ENCODE assay signal across 10 mouse cellular contexts in the genomic region with DNA sequence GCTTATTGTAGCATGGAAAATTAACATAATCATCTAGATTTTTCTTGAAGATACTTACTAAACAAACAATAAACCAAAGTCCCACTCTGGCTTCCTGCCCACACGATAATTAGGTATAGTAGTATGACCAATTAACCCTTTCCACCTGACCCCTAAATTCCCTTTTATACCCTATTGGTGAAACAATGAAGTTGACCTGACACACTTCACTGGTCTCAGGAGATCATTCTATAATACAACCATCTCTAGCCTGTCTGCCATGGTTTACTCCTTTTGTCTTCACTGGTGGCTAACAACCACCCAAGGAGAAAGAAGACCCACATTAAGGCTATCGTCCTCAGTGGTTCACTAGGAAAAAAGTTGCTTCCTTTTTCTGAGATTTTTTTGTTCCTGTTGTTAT. TPM values are rescaled to one million over a fixed set of nuclear protein-coding genes. Genes with fewer than 3 reads are reported as not detected.
DNase-seq lines count a peak whose midpoint lies in the region; ATAC-seq lines count a peak whose summit lies in the region.
"Had no signal": no experiment of that assay in that cellular context is flagged by ENCODE, and none has a peak within 500 bp of the region (broad histone marks: within the 10 kb centered on the region; RNA-seq: fewer than 3 reads in every experiment).

No protein-coding gene starts in this region.

- no peaks in the 10 kb centered on the region for H3K9me3 ChIP-seq in hindbrain, embryonic 11.5 days (ENCODE audit: control insufficient read depth, low read length)
- H3K9me3 ChIP-seq in hindbrain, embryonic 14.5 days (ENCODE audit: control insufficient read depth, low read length) = no peaks in the 10 kb centered on the region
- no peaks in the 10 kb centered on the region for H3K9me3 ChIP-seq in lung, embryonic 16.5 days (ENCODE audit: control insufficient read depth, low read length)
- no peaks in the 10 kb centered on the region for H3K9me3 ChIP-seq in midbrain, embryonic 13.5 days

- no peaks in the 10 kb centered on the region for H3K27me3 ChIP-seq in hindbrain, embryonic 11.5 days (ENCODE audit: control insufficient read depth, insufficient read depth, low read length)
- H3K27me3 ChIP-seq in hindbrain, embryonic 14.5 days (ENCODE audit: control insufficient read depth, insufficient read depth, low read length) = no peaks in the 10 kb centered on the region
- H3K27me3 ChIP-seq in lung, embryonic 16.5 days (ENCODE audit: control insufficient read depth, insufficient read depth, low read depth, low read length) = no peaks in the 10 kb centered on the region
- H3K27me3 ChIP-seq in midbrain, embryonic 13.5 days = no peaks in the 10 kb centered on the region
- no peaks in the 10 kb centered on the region for H3K27me3 ChIP-seq in splenic B cell, adult 2 months (ENCODE audit: control insufficient read depth, insufficient read depth, low read length, poor library complexity, severe bottlenecking)

- H3K27ac ChIP-seq in hindbrain, embryonic 11.5 days (ENCODE audit: low read depth, low read length) = no peak overlapping the region
- no peak overlapping the region for H3K27ac ChIP-seq in hindbrain, embryonic 14.5 days
- no peak overlapping the region for H3K27ac ChIP-seq in lung, embryonic 16.5 days (ENCODE audit: low read length)
- no peak overlapping the region for H3K27ac ChIP-seq in midbrain, embryonic 13.5 days

- no peaks in the 10 kb centered on the region for H3K36me3 ChIP-seq in hindbrain, embryonic 11.5 days (ENCODE audit: control insufficient read depth, insufficient read depth, low read length)
- no peaks in the 10 kb centered on the region for H3K36me3 ChIP-seq in hindbrain, embryonic 14.5 days (replicated peaks; ENCODE audit: control insufficient read depth, insufficient read depth)
- no peaks in the 10 kb centered on the region for H3K36me3 ChIP-seq in lung, embryonic 16.5 days (ENCODE audit: control insufficient read depth, insufficient read depth, low read length)
- H3K36me3 ChIP-seq in midbrain, embryonic 13.5 days = no peaks in the 10 kb centered on the region
- no peaks in the 10 kb centered on the region for H3K36me3 ChIP-seq in splenic B cell, adult 2 months (ENCODE audit: control insufficient read depth, insufficient read depth, low read length, poor library complexity, severe bottlenecking)

- WGBS in hindbrain, embryonic 11.5 days = 78% methylated on average over 2 of the region's 2 CpGs
- 75% methylated on average over 2 of the region's 2 CpGs for WGBS in hindbrain, embryonic 14.5 days
- WGBS in lung, embryonic 16.5 days = 70% methylated on average over 2 of the region's 2 CpGs
- WGBS in midbrain, embryonic 13.5 days = 77% methylated on average over 2 of the region's 2 CpGs

- no peaks in the 10 kb centered on the region for H3K4me1 ChIP-seq in hindbrain, embryonic 11.5 days (replicated peaks; ENCODE audit: control insufficient read depth, insufficient read depth, low read length)
- 0 out of 2 replicates have a peak, but pooled peaks cover 7% of the 10 kb centered on the region for H3K4me1 ChIP-seq in hindbrain, embryonic 14.5 days (replicated peaks; ENCODE audit: control insufficient read depth, insufficient read depth, low read length)
- H3K4me1 ChIP-seq in lung, embryonic 16.5 days (replicated peaks; ENCODE audit: control insufficient read depth, insufficient read depth, low read length) = peaks cover 8% of the 10 kb centered on the region; the same call in 1 of the 2 replicates
- peaks cover 8% of the 10 kb centered on the region; the same call in 1 of the 2 replicates for H3K4me1 ChIP-seq in midbrain, embryonic 13.5 days (replicated peaks)

- no peak for DNase-seq in hindbrain, embryonic 11.5 days (ENCODE audit: low spot score)
- no peak for DNase-seq in hindbrain, embryonic 14.5 days (ENCODE audit: low spot score)
- DNase-seq in lung, postnatal 10 days = no peak
- DNase-seq in splenic B cell, adult 2 months (ENCODE audit: low read depth, low spot score) = peak; percentile 1
- DNase-seq in thymus, postnatal 25 days = no peak
- no peak for DNase-seq in urinary bladder, postnatal 4 days (ENCODE audit: low spot score in 2 of 2)

- peak; percentile 38 for ATAC-seq in hindbrain, embryonic 11.5 days (ENCODE audit: low FRiP score)
- ATAC-seq in hindbrain, embryonic 14.5 days (ENCODE audit: low FRiP score) = no peak
- peak; percentile 21; the same call in 1 of the 2 replicates for ATAC-seq in lung, embryonic 16.5 days (ENCODE audit: low read depth)
- ATAC-seq in midbrain, embryonic 13.5 days = peak; percentile 35

- no peak overlapping the region for H3K4me2 ChIP-seq in hindbrain, embryonic 11.5 days (replicated peaks; ENCODE audit: low read depth, low read length)
- no peak overlapping the region for H3K4me2 ChIP-seq in hindbrain, embryonic 14.5 days (replicated peaks)
- H3K4me2 ChIP-seq in lung, embryonic 16.5 days (ENCODE audit: low read depth, low read length) = no peak overlapping the region
- H3K4me2 ChIP-seq in midbrain, embryonic 13.5 days (replicated peaks) = no peak overlapping the region

- H3K4me3 ChIP-seq in hindbrain, embryonic 11.5 days (ENCODE audit: low read depth, low read length) = no peak overlapping the region
- H3K4me3 ChIP-seq in hindbrain, embryonic 14.5 days (replicated peaks; ENCODE audit: low read length) = no peak overlapping the region
- no peak overlapping the region for H3K4me3 ChIP-seq in lung, embryonic 16.5 days (ENCODE audit: low read length)
- H3K4me3 ChIP-seq in midbrain, embryonic 13.5 days (replicated peaks) = no peak overlapping the region

- H3K9ac ChIP-seq in hindbrain, embryonic 11.5 days (ENCODE audit: low read depth, low read length) = no peak overlapping the region
- no peak overlapping the region for H3K9ac ChIP-seq in hindbrain, embryonic 14.5 days
- no peak overlapping the region for H3K9ac ChIP-seq in lung, embryonic 16.5 days (ENCODE audit: low read length)
- no peak overlapping the region for H3K9ac ChIP-seq in midbrain, embryonic 13.5 days (replicated peaks)

RNA-seq across cellular contexts. Expression of gene Zfp72, which starts 0.5 kb away (rescaled TPM):
- 5.0 and 5.5 TPM in 2 replicates for polyA plus RNA-seq in hindbrain, embryonic 11.5 days (2014; fragmentation: Nextera tagmentation; extraction: Ambion mirVana)
- polyA plus RNA-seq in hindbrain, embryonic 14.5 days (2014; fragmentation: Nextera tagmentation; extraction: Ambion mirVana) = 6.9 and 10.3 TPM in 2 replicates
- polyA plus RNA-seq in lung, embryonic 16.5 days (2015; fragmentation: Nextera tagmentation; extraction: Ambion mirVana) = 6.9 and 7.0 TPM in 2 replicates
- polyA plus RNA-seq in midbrain, embryonic 13.5 days (2015; fragmentation: Nextera tagmentation; extraction: Ambion mirVana) = 4.2 and 6.2 TPM in 2 replicates

RNA-seq across cellular contexts. Expression of gene Ftl1-ps1, which starts 8.3 kb away (rescaled TPM):
- 75.9 and 94.5 TPM in 2 replicates for polyA plus RNA-seq in hindbrain, embryonic 11.5 days (2014; fragmentation: Nextera tagmentation; extraction: Ambion mirVana)
- 74.7 and 91.2 TPM in 2 replicates for polyA plus RNA-seq in hindbrain, embryonic 14.5 days (2014; fragmentation: Nextera tagmentation; extraction: Ambion mirVana)
- polyA plus RNA-seq in lung, embryonic 16.5 days (2015; fragmentation: Nextera tagmentation; extraction: Ambion mirVana) = 78.9 and 152 TPM in 2 replicates
- 97.5 and 136 TPM in 2 replicates for polyA plus RNA-seq in midbrain, embryonic 13.5 days (2015; fragmentation: Nextera tagmentation; extraction: Ambion mirVana)

RNA-seq across cellular contexts. Expression of gene Lrrc14b, which starts 27.4 kb away (rescaled TPM):
- not detected in 2 replicates for polyA plus RNA-seq in hindbrain, embryonic 11.5 days (2014; fragmentation: Nextera tagmentation; extraction: Ambion mirVana)
- not detected in 2 replicates for polyA plus RNA-seq in hindbrain, embryonic 14.5 days (2014; fragmentation: Nextera tagmentation; extraction: Ambion mirVana)
- polyA plus RNA-seq in lung, embryonic 16.5 days (2015; fragmentation: Nextera tagmentation; extraction: Ambion mirVana) = not detected in 2 replicates
- polyA plus RNA-seq in midbrain, embryonic 13.5 days (2015; fragmentation: Nextera tagmentation; extraction: Ambion mirVana) = not detected in 2 replicates
- polyA plus RNA-seq: embryonic facial prominence, embryonic 11.5 days; liver, embryonic 11.5 days had no signal

RNA-seq across cellular contexts. Expression of gene Ccdc127, which starts 41.0 kb away (rescaled TPM):
- polyA plus RNA-seq in hindbrain, embryonic 11.5 days (2014; fragmentation: Nextera tagmentation; extraction: Ambion mirVana) = 62.1 and 62.2 TPM in 2 replicates
- 46.2 and 46.8 TPM in 2 replicates for polyA plus RNA-seq in hindbrain, embryonic 14.5 days (2014; fragmentation: Nextera tagmentation; extraction: Ambion mirVana)
- 44.7 and 56.1 TPM in 2 replicates for polyA plus RNA-seq in lung, embryonic 16.5 days (2015; fragmentation: Nextera tagmentation; extraction: Ambion mirVana)
- 47.3 and 51.6 TPM in 2 replicates for polyA plus RNA-seq in midbrain, embryonic 13.5 days (2015; fragmentation: Nextera tagmentation; extraction: Ambion mirVana)

RNA-seq across cellular contexts. Expression of gene Sdha, which starts 41.1 kb away (rescaled TPM):
- 196 and 230 TPM in 2 replicates for polyA plus RNA-seq in hindbrain, embryonic 11.5 days (2014; fragmentation: Nextera tagmentation; extraction: Ambion mirVana)
- polyA plus RNA-seq in hindbrain, embryonic 14.5 days (2014; fragmentation: Nextera tagmentation; extraction: Ambion mirVana) = 195 and 217 TPM in 2 replicates
- polyA plus RNA-seq in lung, embryonic 16.5 days (2015; fragmentation: Nextera tagmentation; extraction: Ambion mirVana) = 254 and 283 TPM in 2 replicates
- 219 and 222 TPM in 2 replicates for polyA plus RNA-seq in midbrain, embryonic 13.5 days (2015; fragmentation: Nextera tagmentation; extraction: Ambion mirVana)
